Mouse (Mus musculus) G1E (cell line): Measurements from ENCODE around the gene Pald1.

Experiments
- CTCF ChIP-seq: IDR thresholded peaks from 2 replicates; pipeline ENCODE4 v1.5.1; 2012; ENCODE audit warnings: low read depth, low read length, inconsistent platforms, mixed read lengths
- GATA1 ChIP-seq: IDR thresholded peaks from 2 replicates; pipeline ENCODE4 v1.6.1; 2012; ENCODE audit warnings: borderline replicate concordance, low read length, inconsistent platforms, mixed read lengths
- GATA2 ChIP-seq: IDR thresholded peaks from 2 replicates; pipeline ENCODE4 v1.6.1; 2012; ENCODE audit warnings: low read depth, low read length, inconsistent platforms, borderline replicate concordance
- POLR2AphosphoS5 ChIP-seq: IDR thresholded peaks from 2 replicates; pipeline ENCODE4 v1.6.1; 2012; ENCODE audit warnings: low read depth, low read length, inconsistent platforms; ENCODE audit not compliant: insufficient replicate concordance
- TAL1 ChIP-seq: conservative IDR thresholded peaks from 2 replicates; pipeline ENCODE4 v1.6.1; 2012; ENCODE audit warnings: low read depth, low read length, inconsistent platforms, mixed read lengths

DNA sequence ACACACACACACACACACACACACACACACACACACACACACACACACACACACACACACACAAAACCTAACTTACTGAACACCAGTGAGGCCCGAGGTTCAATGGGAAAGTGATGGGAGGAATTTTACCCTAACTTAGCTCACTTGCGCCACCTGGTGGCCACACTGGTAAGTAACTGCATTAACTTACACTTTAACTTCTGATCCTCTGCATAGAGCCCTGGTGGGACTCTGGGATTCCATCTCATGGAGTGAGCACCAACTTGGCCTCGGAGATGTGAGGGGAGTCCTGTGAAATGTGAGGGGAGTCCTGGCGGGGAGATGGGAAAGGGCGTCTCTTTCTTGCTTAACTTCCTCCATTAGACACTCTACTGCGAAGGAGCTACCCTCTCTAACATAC is 47.2 kb downstream of the Pald1 start:
- TF ChIP-seq CTCF = no peak
- TF ChIP-seq POLR2AphosphoS5 = no peak
- TF ChIP-seq GATA1 = no peak
- TF ChIP-seq TAL1 = no peak
- TF ChIP-seq GATA2 = no peak
